Mouse (Mus musculus) heart, adult 2 months (tissue): ENCODE results near the gene Cd7. TPM values are rescaled to one million over a fixed set of nuclear protein-coding genes. Genes with fewer than 3 reads are reported as not detected.

Experiments
- DNase-seq, 2 experiments: peaks; one replicate each; pipeline ENCODE4 v3.0.0; 2021
- H3K27ac ChIP-seq: fragments of 200-600 bp; 2 replicates; pipeline ENCODE4 v1.8.1; 2022
- H3K27me3 ChIP-seq: fragments of 200-500 bp; 2 replicates; pipeline ENCODE4 v1.6.1; 2012; ENCODE audit warnings: mild to moderate bottlenecking, low read length, inconsistent platforms, mixed read lengths; ENCODE audit not compliant: control insufficient read depth, insufficient read depth
- H3K36me3 ChIP-seq: fragments of 200-500 bp; 2 replicates; pipeline ENCODE4 v1.6.1; 2012; ENCODE audit warnings: low read length, inconsistent platforms; ENCODE audit not compliant: control insufficient read depth, insufficient read depth
- H3K4me1 ChIP-seq: fragments of 200-500 bp; 2 replicates; pipeline ENCODE4 v1.6.1; 2011; ENCODE audit warnings: low read length; ENCODE audit not compliant: control insufficient read depth, insufficient read depth
- H3K4me3 ChIP-seq: fragments of 200-600 bp; 2 replicates; pipeline ENCODE4 v1.8.1; 2022
- H3K79me2 ChIP-seq: fragments of 200-500 bp; replicated peaks from 2 replicates; pipeline ENCODE4 v1.6.1; 2012; ENCODE audit warnings: mild to moderate bottlenecking, inconsistent platforms, low read length, moderate library complexity, mixed read lengths; ENCODE audit not compliant: control insufficient read depth, insufficient read depth
- H3K9ac ChIP-seq: fragments of 200-500 bp; 2 replicates; pipeline ENCODE4 v1.6.1; 2012; ENCODE audit warnings: low read depth, mild to moderate bottlenecking, control low read depth, inconsistent platforms, low read length, mixed read lengths
- CTCF ChIP-seq: fragments of 200-600 bp; IDR thresholded peaks from 2 replicates; pipeline ENCODE4 v1.8.1; 2022; ENCODE audit warnings: antibody characterized with exemption, mild to moderate bottlenecking, moderate library complexity
- EP300 ChIP-seq: fragments of 200-500 bp; IDR thresholded peaks from 2 replicates; pipeline ENCODE4 v1.6.1; 2011; ENCODE audit warnings: low read depth, low read length, control low read depth; ENCODE audit not compliant: insufficient read depth
- POLR2A ChIP-seq: fragments of 200-500 bp; IDR thresholded peaks from 2 replicates; pipeline ENCODE4 v1.6.1; 2011; ENCODE audit warnings: mild to moderate bottlenecking, low read depth, low read length, control low read depth; ENCODE audit not compliant: insufficient read depth
- WGBS: fragments of 180-500 bp; shearing (Covaris S2); methylation state at CpG from one replicate; pipeline ENCODE4 v1.1.7; 2018; 5-methylcytosine and 5-hydroxymethylcytosine counted together
- intact Hi-C: fragments of 180-260 bp; cut with DNase I; formaldehyde crosslinking; loops from one replicate; pipeline ENCODE4 v1.15.1; 2025
- long read RNA-seq: library from polyadenylated mRNA; stranded (forward); transcript quantifications from one replicate; pipeline ENCODE4 v2.0.0, GENCODE M21; 2021
- polyA plus RNA-seq: library from polyadenylated mRNA; depleted of rRNA; stranded (reverse); fragments of >200 nt; gene quantifications from 2 replicates; pipeline ENCODE4 v1.2.3, GENCODE M21; 2012; rRNA removed
- total RNA-seq, 2 experiments: library from RNA; stranded (reverse); gene quantifications; 2 replicates each; pipeline ENCODE4 v1.2.3; 2021

The Cd7 gene
- total RNA-seq (under 1 TPM; 0.23 to 0.26 TPM), polyA plus RNA-seq (1.3 and 1.9 TPM in 2 replicates)
- long read RNA-seq, result 0 reads

- Histone ChIP-seq H3K36me3 (no peaks in the 10 kb centered on the region), H3K27ac (no peak within 1 kb of the TSS), H3K9ac (no peak within 1 kb of the TSS), H3K27me3 (no peaks in the 10 kb centered on the region), H3K4me3 (no peak within 1 kb of the TSS), H3K4me1 (no peaks in the 10 kb centered on the region), H3K79me2 (no peaks in the 10 kb centered on the region)
- no peak for TF ChIP-seq CTCF
- TF ChIP-seq EP300, result no peak
- DNase-seq, result no peak
- intact Hi-C loops, result no loop called here
- 67% methylated on average over 5 of the region's 5 CpGs for WGBS
Measured at GRCm38 (mm10) chr11:121039302-121039701, at the start of gene Cd7. Cd7 (minus strand) TSS chr11:121039418.

GRCm38 (mm10) chr11:121088997-121089396 is 49.8 kb upstream of the Cd7 start:
- intact Hi-C loops, result no loop called here
- Histone ChIP-seq H3K27ac (no peak overlapping the region), H3K4me3 (no peak overlapping the region), H3K4me1 (no peaks in the 10 kb centered on the region), H3K9ac (no peak overlapping the region), H3K79me2 (no peaks in the 10 kb centered on the region), H3K36me3 (no peaks in the 10 kb centered on the region), H3K27me3 (no peaks in the 10 kb centered on the region)
- TF ChIP-seq CTCF (no peak), EP300 (no peak), POLR2A (no peak)
- WGBS, result 50% methylated on average over 6 of the region's 6 CpGs
- no peak for DNase-seq

- no peak for TF ChIP-seq POLR2A
- TF ChIP-seq CTCF, result no peak
- no peaks in the 10 kb centered on the region for H3K27me3 ChIP-seq
- no peaks in the 10 kb centered on the region for H3K36me3 ChIP-seq
- H3K27ac ChIP-seq, result no peak overlapping the region
- DNase-seq, result no peak
- intact Hi-C loops, result no loop called here
- no peak overlapping the region for H3K4me3 ChIP-seq
- no peaks in the 10 kb centered on the region for H3K79me2 ChIP-seq
- WGBS, result 59% methylated on average over 4 of the region's 4 CpGs
- H3K4me1 ChIP-seq, result no peaks in the 10 kb centered on the region
- no peak overlapping the region for H3K9ac ChIP-seq
Measured at GRCm38 (mm10) chr11:121086296-121086695, 47.1 kb upstream of the Cd7 start.

- no peaks in the 10 kb centered on the region for H3K4me1 ChIP-seq
- 69% methylated on average over 5 of the region's 5 CpGs for WGBS
- no peaks in the 10 kb centered on the region for H3K27me3 ChIP-seq
- no peak for TF ChIP-seq POLR2A
- TF ChIP-seq CTCF, result no peak
- TF ChIP-seq EP300, result no peak
- H3K4me3 ChIP-seq, result no peak overlapping the region
- no peaks in the 10 kb centered on the region for H3K36me3 ChIP-seq
- DNase-seq, result no peak
- H3K27ac ChIP-seq, result no peak overlapping the region
- H3K79me2 ChIP-seq, result no peaks in the 10 kb centered on the region
- intact Hi-C loops, result no loop called here
- H3K9ac ChIP-seq, result no peak overlapping the region
Measured at GRCm38 (mm10) chr11:121085181-121085580, 46.0 kb upstream of the Cd7 start.

GRCm38 (mm10) chr11:121082857-121083500 is 43.8 kb upstream of the Cd7 start:
- 50% methylated on average over 6 of the region's 6 CpGs for WGBS
- Histone ChIP-seq H3K9ac (peak overlapping the region; percentile 8; the same call in 1 of the 2 replicates), H3K36me3 (no peaks in the 10 kb centered on the region), H3K4me3 (no peak overlapping the region), H3K4me1 (no peaks in the 10 kb centered on the region), H3K27ac (peak overlapping the region; percentile 36; the same call in 1 of the 2 replicates), H3K27me3 (no peaks in the 10 kb centered on the region), H3K79me2 (no peaks in the 10 kb centered on the region)
- intact Hi-C loops, result no loop called here
- DNase-seq, result peak; percentile 32 to 34
- TF ChIP-seq CTCF, result no peak

GRCm38 (mm10) chr11:121082250-121082649 is 43.0 kb upstream of the Cd7 start:
- WGBS, result 57% methylated on average over 3 of the region's 3 CpGs
- Histone ChIP-seq H3K4me1 (no peaks in the 10 kb centered on the region), H3K36me3 (no peaks in the 10 kb centered on the region), H3K4me3 (no peak overlapping the region), H3K79me2 (no peaks in the 10 kb centered on the region), H3K27me3 (no peaks in the 10 kb centered on the region), H3K9ac (no peak overlapping the region), H3K27ac (peak overlapping the region; percentile 36; the same call in 1 of the 2 replicates)
- TF ChIP-seq CTCF, result no peak
- peak in 1 of 2 experiments; percentile 17 for DNase-seq
- intact Hi-C loops, result no loop called here

- no peaks in the 10 kb centered on the region for H3K4me1 ChIP-seq
- H3K79me2 ChIP-seq, result no peaks in the 10 kb centered on the region
- TF ChIP-seq CTCF (no peak), EP300 (no peak), POLR2A (no peak)
- no peak for DNase-seq
- no peaks in the 10 kb centered on the region for H3K27me3 ChIP-seq
- 72% methylated on average over 3 of the region's 3 CpGs for WGBS
- no peaks in the 10 kb centered on the region for H3K36me3 ChIP-seq
- H3K27ac ChIP-seq, result no peak within 1 kb of the TSS
- no peak within 1 kb of the TSS for H3K9ac ChIP-seq
- H3K4me3 ChIP-seq, result no peak within 1 kb of the TSS
- intact Hi-C loops, result no loop called here
Measured at GRCm38 (mm10) chr11:121081120-121081519, 41.9 kb upstream of the Cd7 start, which contains the start of gene Sectm1a. Sectm1a (minus strand) TSS chr11:121081220.
